Mouse (Mus musculus) C3H10T1/2 (cell line): ENCODE results near the gene Ccar1. TPM values are rescaled to one million over a fixed set of nuclear protein-coding genes. Genes with fewer than 3 reads are reported as not detected.

Experiments
- polyA plus RNA-seq, 2 experiments: library from polyadenylated mRNA; unstranded; fragments of >200 nt; fragmentation: generic; extraction: Trizol; gene quantifications; one replicate each; pipeline ENCODE4 v1.2.1; 2012; ENCODE audit warnings: missing spikeins in 2 of 2

Gene Ccar1
- polyA plus RNA-seq, result 10 to 100 TPM in 1 of 2 experiments, 1 to 10 TPM in 1; 4.6 to 17.5 TPM

GRCm38 (mm10) chr10:62792177-62793090 lies at the start of gene Ccar1:
Ccar1 (minus strand) TSS chr10:62792286.

GRCm38 (mm10) chr10:62725771-62726687 lies 66.1 kb downstream of the Ccar1 start, which contains the start of gene Stox1:
Stox1 (minus strand) TSS chr10:62726128.

Other genes with a start within 250 kb of the Ccar1 start
- 10 to 100 TPM; 10.4 to 47.4 TPM for gene Kif1bp, start 213.8 kb downstream of the Ccar1 start, polyA plus RNA-seq
- gene Ddx21, start 190.0 kb downstream of the Ccar1 start, polyA plus RNA-seq, result 10 to 100 TPM in 1 of 2 experiments, 1 to 10 TPM in 1; 9.7 to 11.3 TPM
- 10 to 100 TPM in 1 of 2 experiments, 1 to 10 TPM in 1; 3.1 to 29.8 TPM for gene Ddx50, start 141.1 kb downstream of the Ccar1 start, polyA plus RNA-seq
- gene Stox1, start 66.2 kb downstream of the Ccar1 start, polyA plus RNA-seq, result under 1 TPM; 0.01 to 0.02 TPM
- under 1 TPM; 0.04 to 0.83 TPM for gene Tet1, start 116.7 kb upstream of the Ccar1 start, polyA plus RNA-seq
- 1 to 10 TPM in 1 of 2 experiments, under 1 TPM in 1; 0.41 to 4.2 TPM for gene Slc25a16, start 128.3 kb upstream of the Ccar1 start, polyA plus RNA-seq
- under 1 TPM; 0.50 to 0.75 TPM for gene Dna2, start 154.7 kb upstream of the Ccar1 start, polyA plus RNA-seq
- gene Rufy2, start 187.9 kb upstream of the Ccar1 start, polyA plus RNA-seq, result 1 to 10 TPM in 1 of 2 experiments, under 1 TPM in 1; 0.51 to 5.8 TPM
- gene Hnrnph3, start 231.9 kb upstream of the Ccar1 start, polyA plus RNA-seq, result 10 to 100 TPM in 1 of 2 experiments, 1 to 10 TPM in 1; 3.1 to 36.0 TPM
- gene Pbld2, start 232.0 kb upstream of the Ccar1 start, polyA plus RNA-seq, result 1 to 10 TPM in 1 of 2 experiments, under 1 TPM in 1; 0.11 to 1.8 TPM